Mouse (Mus musculus) myocyte (in vitro differentiated cells): ENCODE results near the gene Prdm11.

Experiments used
- POLR2A ChIP-seq: IDR thresholded peaks from one replicate; pipeline ENCODE4 v1.6.1; 2011; ENCODE audit warnings: low read depth, mild to moderate bottlenecking, control low read depth, moderate library complexity; ENCODE audit not compliant: insufficient read length
- USF1 ChIP-seq: IDR thresholded peaks from one replicate; pipeline ENCODE4 v1.6.1; 2011; ENCODE audit warnings: low read depth, mild to moderate bottlenecking, control low read depth, moderate library complexity

DNA sequence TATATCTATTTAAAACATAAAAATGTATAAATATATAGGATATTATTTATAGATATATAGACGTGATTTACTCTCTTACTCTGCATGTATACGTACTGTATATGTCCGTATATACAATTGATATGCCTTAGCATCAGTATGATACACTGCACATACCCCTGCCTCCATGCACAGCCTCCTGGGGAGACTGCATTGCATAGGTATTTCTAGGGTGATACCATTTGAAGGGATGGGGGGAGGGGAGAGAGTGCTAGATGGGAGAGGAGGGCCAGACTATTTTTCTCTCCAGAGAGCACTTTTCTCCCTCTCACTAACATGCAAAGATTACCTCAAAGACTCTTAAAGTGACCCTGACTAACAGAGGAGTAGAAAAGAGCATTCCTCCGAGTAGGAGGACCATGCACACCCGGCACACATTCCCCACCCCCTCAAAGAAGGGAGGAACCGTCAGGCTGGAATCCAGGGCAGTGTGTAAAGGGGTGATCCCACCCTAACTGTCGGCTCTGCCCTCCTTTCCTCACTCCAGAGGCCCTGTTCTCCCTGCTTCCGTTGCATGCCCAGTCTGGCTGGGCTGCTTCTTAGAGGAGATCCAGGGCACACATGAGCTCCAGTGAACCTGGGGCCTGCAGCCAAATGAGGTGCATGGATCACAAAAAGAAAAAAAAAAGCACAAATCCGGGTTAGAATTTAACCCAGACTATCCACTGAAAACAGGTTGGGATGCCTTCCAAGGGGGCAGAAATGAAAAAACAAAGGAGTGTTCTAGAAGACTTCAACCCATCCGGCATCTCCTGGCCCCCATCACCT, 78.7 kb downstream of the Prdm11 start:
- TF ChIP-seq POLR2A (no peak), USF1 (no peak)
